Mouse (Mus musculus) erythroblast, embryonic 14.5 days (primary cell): ENCODE results near the gene Frmd4a.

Experiments used
- GATA1 ChIP-seq: IDR thresholded peaks from 2 replicates; pipeline ENCODE4 v1.6.1; 2012; ENCODE audit warnings: low read length, inconsistent platforms, mixed read lengths
- TAL1 ChIP-seq: IDR thresholded peaks from 3 replicates; pipeline ENCODE4 v1.6.1; 2012; ENCODE audit warnings: low read length, inconsistent platforms, mixed read lengths

- TF ChIP-seq GATA1: no peak
- TF ChIP-seq TAL1: no peak
Observed at GRCm38 (mm10) chr2:4159574-4160203, 142.2 kb downstream of the Frmd4a start.
